Mouse (Mus musculus) forebrain, embryonic 16.5 days (tissue): ENCODE results near the gene Supt6. TPM values are rescaled to one million over a fixed set of nuclear protein-coding genes. Genes with fewer than 3 reads are reported as not detected.

Experiments
- ATAC-seq: fragments of 200-750 bp; cut with Nextera tagmentation; 2 replicates; pipeline ENCODE4 v1.8.0; 2017; ENCODE audit warnings: mild to moderate bottlenecking, moderate library complexity
- H3K27ac ChIP-seq: fragments of 300-500 bp; sonication (generic); 2 replicates; pipeline ENCODE4 v1.5.1; 2014; ENCODE audit warnings: low read length, control low read depth
- H3K27me3 ChIP-seq: fragments of 300-500 bp; sonication (generic); replicated peaks from 2 replicates; pipeline ENCODE4 v1.6.1; 2014; ENCODE audit warnings: low read length; ENCODE audit not compliant: control insufficient read depth, insufficient read depth
- H3K36me3 ChIP-seq: fragments of 300-500 bp; sonication (generic); 2 replicates; pipeline ENCODE4 v1.6.1; 2014; ENCODE audit not compliant: control insufficient read depth, insufficient read depth
- H3K4me1 ChIP-seq: fragments of 300-500 bp; sonication (generic); replicated peaks from 2 replicates; pipeline ENCODE4 v1.6.1; 2014; ENCODE audit warnings: low read length; ENCODE audit not compliant: control insufficient read depth, insufficient read depth
- H3K4me2 ChIP-seq: fragments of 300-500 bp; sonication (generic); 2 replicates; pipeline ENCODE4 v1.6.1; 2014; ENCODE audit warnings: mild to moderate bottlenecking, low read length, control low read depth
- H3K4me3 ChIP-seq: fragments of 300-500 bp; sonication (generic); replicated peaks from 2 replicates; pipeline ENCODE4 v1.5.1; 2014; ENCODE audit warnings: mild to moderate bottlenecking, low read length, control low read depth
- H3K9ac ChIP-seq: fragments of 300-500 bp; sonication (generic); replicated peaks from 2 replicates; pipeline ENCODE4 v1.6.1; 2014; ENCODE audit warnings: low read depth, low read length, control low read depth
- H3K9me3 ChIP-seq: fragments of 300-500 bp; sonication (generic); 2 replicates; pipeline ENCODE4 v1.6.1; 2016; ENCODE audit warnings: low read length; ENCODE audit not compliant: control insufficient read depth
- WGBS: fragments of 180-500 bp; shearing (Covaris S2); extraction: QIAGEN DNeasy Blood & Tissue Kit; methylation state at CpG from one replicate; pipeline ENCODE4 v1.1.7; 2014; 5-methylcytosine and 5-hydroxymethylcytosine counted together
- polyA plus RNA-seq: library from polyadenylated mRNA; unstranded; fragments of >200 nt; fragmentation: Nextera tagmentation; extraction: Ambion mirVana; gene quantifications from 2 replicates; pipeline ENCODE4 v1.2.1, GENCODE M21; 2015

Gene Supt6
- polyA plus RNA-seq, 1 experiment from 2014 or later, result 34.6 TPM

DNA sequence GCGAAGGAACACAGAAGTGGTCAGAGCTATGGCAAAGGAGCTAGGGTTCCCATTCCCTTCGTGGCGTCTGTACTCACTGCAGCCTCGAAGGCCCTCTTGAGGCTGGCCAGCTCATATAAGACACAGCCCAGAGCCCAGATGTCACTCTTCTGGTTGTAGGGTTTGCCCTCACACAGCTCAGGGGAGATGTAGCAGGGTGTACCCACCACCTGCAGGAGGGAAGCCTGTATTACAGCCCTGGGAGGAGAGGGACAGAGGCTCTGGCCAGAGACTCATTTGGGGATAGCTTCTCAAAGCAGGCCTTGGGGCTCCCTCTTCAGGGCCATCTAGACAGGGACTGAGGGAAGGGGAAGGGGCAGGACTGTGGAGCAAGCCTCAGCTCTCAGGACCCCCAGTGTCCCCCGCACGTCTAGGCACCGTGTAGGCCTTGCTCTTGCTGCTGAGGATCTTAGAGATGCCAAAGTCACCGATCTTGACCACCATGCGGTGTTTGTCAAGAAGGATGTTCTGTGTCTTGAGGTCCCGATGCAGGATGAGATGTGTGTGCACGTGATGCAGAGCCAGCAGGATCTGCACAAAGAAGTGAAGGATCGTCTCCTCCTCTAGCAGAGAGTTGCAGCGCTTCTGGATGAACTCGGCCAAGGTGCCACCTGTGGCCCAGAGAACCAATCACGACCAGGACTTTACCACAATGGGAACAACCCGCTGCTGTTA is 73.6 kb downstream of the Supt6 start:
- 77% methylated on average over 16 of the region's 16 CpGs for WGBS
- H3K9me3 ChIP-seq, result no peaks in the 10 kb centered on the region
- peaks cover 8% of the 10 kb centered on the region for H3K4me1 ChIP-seq
- no peaks in the 10 kb centered on the region for H3K36me3 ChIP-seq
- no peak overlapping the region for H3K4me3 ChIP-seq
- no peak overlapping the region for H3K27ac ChIP-seq
- H3K9ac ChIP-seq, result no peak overlapping the region
- no peaks in the 10 kb centered on the region for H3K27me3 ChIP-seq
- no peak overlapping the region for H3K4me2 ChIP-seq
- ATAC-seq, result no peak

DNA sequence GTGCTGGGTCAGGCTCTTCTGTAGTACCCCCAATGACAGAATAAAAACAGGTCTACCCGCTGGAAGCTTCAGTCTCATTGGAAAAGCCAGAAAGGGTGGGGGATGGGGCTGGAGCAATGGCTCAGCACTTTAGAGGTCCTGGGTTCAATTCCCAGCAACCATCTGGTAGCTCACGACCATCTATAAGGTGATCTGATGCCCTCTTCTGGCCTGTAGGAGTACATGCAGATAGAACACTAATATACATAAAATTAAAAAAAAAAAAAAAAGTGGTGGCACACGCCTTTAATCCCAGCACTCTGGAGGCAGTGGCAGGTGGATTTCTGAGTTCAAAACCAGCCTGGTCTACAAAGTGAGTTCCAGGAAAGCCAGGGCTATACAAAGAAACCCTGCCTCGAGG is 74.5 kb downstream of the Supt6 start:
- 0 out of 2 replicates have a peak, but pooled peaks cover 2% of the 10 kb centered on the region for H3K4me1 ChIP-seq

DNA sequence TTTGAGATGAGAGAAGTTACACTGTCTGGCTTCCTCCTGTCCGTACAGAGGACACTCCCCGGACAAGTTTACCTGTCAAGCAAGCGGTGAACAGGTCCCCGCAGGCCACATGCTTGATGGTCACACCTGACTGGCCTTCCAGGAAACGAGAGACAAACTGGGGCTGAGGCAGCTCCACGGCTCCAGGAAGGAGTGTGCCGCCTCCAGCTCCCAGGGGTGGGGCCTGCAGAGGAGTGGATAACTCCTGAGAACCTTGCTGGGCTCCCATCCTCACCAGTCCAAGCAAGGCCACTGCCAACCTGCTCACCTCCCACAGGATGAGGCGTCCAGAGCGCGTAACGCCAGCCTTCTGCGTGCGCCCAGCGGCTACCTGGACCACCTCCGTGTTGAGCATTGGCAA is 75.5 kb downstream of the Supt6 start:
- Histone ChIP-seq H3K9me3 (no peaks in the 10 kb centered on the region), H3K4me2 (no peak overlapping the region), H3K36me3 (no peaks in the 10 kb centered on the region), H3K9ac (no peak overlapping the region), H3K4me3 (no peak overlapping the region), H3K27me3 (no peaks in the 10 kb centered on the region), H3K4me1 (peaks cover 8% of the 10 kb centered on the region), H3K27ac (no peak overlapping the region)
- no peak for ATAC-seq
- 94% methylated on average over 15 of the region's 15 CpGs for WGBS

More for the DNA sequence above, 74.5 kb downstream of the Supt6 start:
- no peak overlapping the region for H3K4me2 ChIP-seq
- H3K4me3 ChIP-seq, result no peak overlapping the region
- H3K9ac ChIP-seq, result no peak overlapping the region
- ATAC-seq, result no peak
- no peak overlapping the region for H3K27ac ChIP-seq
- 65% methylated on average over 4 of the region's 4 CpGs for WGBS
- no peaks in the 10 kb centered on the region for H3K9me3 ChIP-seq
- no peaks in the 10 kb centered on the region for H3K27me3 ChIP-seq
- H3K36me3 ChIP-seq, result no peaks in the 10 kb centered on the region

DNA sequence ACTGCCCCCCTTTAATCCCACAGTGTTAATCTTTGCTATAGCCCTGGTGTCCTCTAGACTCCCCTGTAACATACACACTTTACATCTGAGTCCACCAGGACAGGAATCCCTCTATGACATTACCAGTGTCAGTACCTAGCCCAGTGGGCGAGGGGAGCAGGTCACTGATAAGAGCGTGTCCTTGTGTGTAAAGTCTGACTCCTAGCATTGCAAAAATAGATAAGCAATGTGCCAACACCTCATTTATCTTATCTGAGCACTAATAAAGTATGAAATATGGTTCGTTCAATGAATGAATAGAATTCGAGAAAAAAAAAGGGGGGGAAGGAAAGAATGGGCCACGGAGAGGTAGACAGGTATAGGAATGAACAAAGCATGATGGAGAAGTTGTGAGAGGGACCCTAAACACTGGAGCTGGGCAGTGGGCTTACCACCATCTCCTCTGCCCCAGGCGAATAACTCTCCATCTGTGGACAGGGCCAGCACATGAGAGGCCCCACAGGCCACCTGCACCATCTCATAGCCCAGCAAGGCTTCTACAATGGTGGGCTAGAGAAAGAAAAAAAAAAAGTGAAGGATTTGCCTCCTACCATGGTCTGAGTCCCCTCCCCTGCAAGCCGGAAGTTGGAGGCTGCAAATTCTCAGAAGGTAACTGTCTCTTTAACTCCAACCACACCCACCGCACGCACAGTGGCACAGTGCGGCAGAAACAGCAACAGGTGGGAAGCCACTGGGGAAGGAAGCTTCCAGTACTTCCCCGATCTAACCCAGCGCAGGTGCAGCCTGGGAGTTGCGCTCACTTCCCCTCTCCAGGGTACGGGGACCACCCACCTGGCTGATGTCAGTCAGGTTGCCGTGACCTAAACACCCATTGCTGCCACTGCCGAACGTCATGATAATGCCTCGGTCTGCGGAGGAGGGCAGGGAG is 77.0 kb downstream of the Supt6 start:
- Histone ChIP-seq H3K27ac (no peak overlapping the region), H3K27me3 (no peaks in the 10 kb centered on the region), H3K9ac (no peak overlapping the region), H3K4me1 (peaks cover 8% of the 10 kb centered on the region), H3K4me2 (no peak overlapping the region), H3K4me3 (no peak overlapping the region), H3K9me3 (no peaks in the 10 kb centered on the region), H3K36me3 (no peaks in the 10 kb centered on the region)
- ATAC-seq, result no peak
- 52% methylated on average over 19 of the region's 19 CpGs for WGBS

DNA sequence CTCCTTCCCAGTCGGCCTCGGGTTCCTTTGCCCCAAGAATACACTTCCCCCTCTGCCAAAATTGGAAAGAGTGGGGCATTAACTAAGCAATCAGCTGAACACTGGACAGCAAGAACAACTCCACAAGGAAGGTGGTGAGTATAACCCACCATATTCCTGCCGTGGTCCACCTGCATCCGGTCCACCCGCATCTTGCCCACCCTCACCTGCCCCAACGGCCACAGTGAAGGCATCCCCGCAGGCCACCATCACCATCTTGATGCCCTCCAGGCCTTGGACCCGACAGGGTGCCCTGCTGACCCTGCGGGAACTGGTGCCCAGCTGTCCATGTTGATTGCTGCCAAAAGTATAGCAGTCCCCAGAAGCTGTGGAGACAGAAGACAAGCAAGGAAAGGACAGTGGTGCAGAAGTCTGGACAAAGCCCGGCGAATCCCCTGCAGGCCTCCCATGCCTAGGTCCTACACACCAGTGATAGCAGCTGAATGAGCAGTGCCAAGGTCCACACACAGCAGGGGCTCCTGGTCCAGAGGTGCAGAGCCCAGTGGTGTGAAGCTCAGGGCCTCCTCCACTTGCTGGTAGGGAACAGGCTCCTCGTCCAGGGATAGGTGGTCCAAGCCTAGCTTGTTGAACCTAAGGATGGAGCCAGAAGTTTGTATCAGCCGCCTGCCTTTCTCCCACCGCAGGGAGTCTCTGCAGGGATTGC is 78.4 kb downstream of the Supt6 start:
- no peaks in the 10 kb centered on the region for H3K36me3 ChIP-seq
- 87% methylated on average over 14 of the region's 14 CpGs for WGBS
- H3K27me3 ChIP-seq, result no peaks in the 10 kb centered on the region
- H3K4me1 ChIP-seq, result peaks cover 22% of the 10 kb centered on the region
- ATAC-seq, result no peak
- H3K9me3 ChIP-seq, result no peaks in the 10 kb centered on the region
- H3K27ac ChIP-seq, result no peak overlapping the region
- H3K4me3 ChIP-seq, result no peak overlapping the region
- no peak overlapping the region for H3K4me2 ChIP-seq
- no peak overlapping the region for H3K9ac ChIP-seq

DNA sequence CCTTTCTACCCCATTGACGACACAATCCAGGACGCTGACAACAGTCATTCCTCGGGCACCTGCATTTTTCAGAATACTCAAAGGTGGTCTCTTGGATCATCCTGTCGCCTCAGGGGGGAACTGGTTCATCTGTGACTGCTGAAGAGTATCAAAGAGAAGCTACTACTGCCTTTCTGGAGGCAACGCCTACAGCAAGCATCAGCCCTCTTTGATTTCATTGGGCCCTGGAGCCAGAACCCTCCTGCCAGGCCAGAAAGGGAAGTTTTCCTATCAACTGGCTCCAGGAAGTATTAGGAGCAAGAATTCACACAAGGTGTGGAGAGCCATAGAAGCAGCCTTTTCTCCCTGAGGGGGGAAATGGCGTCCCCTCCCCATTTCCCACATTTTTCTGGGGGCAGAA is 79.1 kb downstream of the Supt6 start:
- Histone ChIP-seq H3K27me3 (no peaks in the 10 kb centered on the region), H3K4me1 (peaks cover 28% of the 10 kb centered on the region), H3K4me2 (no peak overlapping the region), H3K27ac (no peak overlapping the region), H3K9ac (no peak overlapping the region), H3K4me3 (no peak overlapping the region), H3K36me3 (0 out of 2 replicates have a peak, but pooled peaks cover 2% of the 10 kb centered on the region), H3K9me3 (no peaks in the 10 kb centered on the region)
- no peak for ATAC-seq
- WGBS, result 73% methylated on average over 6 of the region's 6 CpGs

DNA sequence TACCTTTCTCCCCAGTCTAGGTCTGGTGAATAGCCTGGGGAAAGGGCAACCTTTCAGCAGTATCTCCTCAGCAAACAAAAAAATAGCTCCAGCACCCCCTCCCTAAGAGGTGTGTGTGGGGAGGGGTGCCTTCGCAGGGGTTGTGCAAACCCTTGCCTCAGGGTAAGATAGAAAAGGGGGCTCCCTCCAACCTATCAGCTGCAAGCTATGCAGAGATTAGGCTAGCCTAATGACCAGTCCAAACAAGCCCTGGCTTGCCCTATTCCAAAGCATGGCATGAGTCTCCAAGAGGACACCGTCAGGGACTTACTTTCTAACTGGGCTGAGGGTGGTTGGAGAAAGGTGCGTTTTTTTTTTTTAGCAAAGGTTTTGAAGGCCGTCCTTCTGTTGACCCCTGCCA is 79.6 kb downstream of the Supt6 start:
- Histone ChIP-seq H3K36me3 (peaks cover 5% of the 10 kb centered on the region), H3K4me3 (peak overlapping the region; percentile 94; the same call in 1 of the 2 replicates), H3K27me3 (no peaks in the 10 kb centered on the region), H3K9me3 (no peaks in the 10 kb centered on the region), H3K9ac (peak overlapping the region; percentile 99), H3K4me2 (peak overlapping the region; percentile 68), H3K27ac (peak overlapping the region; percentile 5; the same call in 1 of the 2 replicates), H3K4me1 (peaks cover 28% of the 10 kb centered on the region)
- 37% methylated on average over 4 of the region's 4 CpGs for WGBS
- no peak for ATAC-seq

DNA sequence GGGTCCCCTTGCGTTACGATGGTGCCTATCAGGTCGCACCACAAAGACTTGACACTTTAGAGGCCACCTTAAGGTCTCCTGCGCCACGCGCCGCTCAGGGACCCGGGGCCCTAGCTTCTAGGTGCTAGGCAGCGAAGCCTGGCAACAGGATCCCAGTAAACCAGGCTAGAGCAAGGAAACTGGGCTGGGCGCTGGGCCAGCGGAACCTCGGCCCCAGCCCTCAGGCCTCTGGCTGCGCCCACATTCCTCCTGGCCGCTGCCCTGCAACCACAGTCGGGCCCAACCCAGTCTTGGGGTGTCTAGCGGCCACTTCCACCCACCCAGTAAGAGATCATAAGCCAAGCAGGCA is 80.1 kb downstream of the Supt6 start:
- H3K9me3 ChIP-seq, result no peaks in the 10 kb centered on the region
- ATAC-seq, result peak; percentile 29
- H3K9ac ChIP-seq, result peak overlapping the region; percentile 99
- H3K27me3 ChIP-seq, result no peaks in the 10 kb centered on the region
- peaks cover 28% of the 10 kb centered on the region for H3K4me1 ChIP-seq
- peak overlapping the region; percentile 5; the same call in 1 of the 2 replicates for H3K27ac ChIP-seq
- peaks cover 9% of the 10 kb centered on the region for H3K36me3 ChIP-seq
- H3K4me3 ChIP-seq, result peak overlapping the region; percentile 94
- WGBS, result 4% methylated on average over 16 of the region's 16 CpGs
- H3K4me2 ChIP-seq, result peak overlapping the region; percentile 68
